Mouse (Mus musculus): ENCODE data around the gene Col20a1. TPM values are rescaled to one million over a fixed set of nuclear protein-coding genes. Genes with fewer than 3 reads are reported as not detected.

Gene Col20a1
- polyA plus RNA-seq, 1 experiment: 2.8 TPM

GRCm38 (mm10) chr2:180962616-180963308 is 23.6 kb upstream of the Col20a1 start:
- Histone ChIP-seq H3K27ac (ENCODE audit: insufficient read depth, low read length) (no peak overlapping the region), H3K4me1 (ENCODE audit: control insufficient read depth, insufficient read depth, low read length) (peaks cover 2% of the 10 kb centered on the region; the same call in 1 of the 2 replicates), H3K4me3 (ENCODE audit: insufficient read depth, low read length) (no peak overlapping the region)
- TF ChIP-seq POLR2A (IDR thresholded peaks at IDR 0.05; ENCODE audit: extremely low read depth, insufficient read depth, low read length) (no peak), CTCF (IDR thresholded peaks at IDR 0.05; ENCODE audit: extremely low read depth, insufficient read depth, low read length) (no peak)

GRCm38 (mm10) chr2:180963956-180964355 is 22.4 kb upstream of the Col20a1 start:
- no peak overlapping the region for H3K27ac ChIP-seq (ENCODE audit: insufficient read depth, low read length)
- no peak for TF ChIP-seq POLR2A (IDR thresholded peaks at IDR 0.05; ENCODE audit: extremely low read depth, insufficient read depth, low read length)
- peak; percentile 82 for TF ChIP-seq CTCF (IDR thresholded peaks at IDR 0.05; ENCODE audit: extremely low read depth, insufficient read depth, low read length)
- no peak overlapping the region for H3K4me3 ChIP-seq (ENCODE audit: insufficient read depth, low read length)
- peaks cover 5% of the 10 kb centered on the region; the same call in 1 of the 2 replicates for H3K4me1 ChIP-seq (ENCODE audit: control insufficient read depth, insufficient read depth, low read length)

GRCm38 (mm10) chr2:180966092-180966882 is 20.0 kb upstream of the Col20a1 start:
- Histone ChIP-seq H3K4me3 (ENCODE audit: insufficient read depth, low read length) (peak overlapping the region; percentile 90), H3K27ac (ENCODE audit: insufficient read depth, low read length) (peak overlapping the region; percentile 98), H3K4me1 (ENCODE audit: control insufficient read depth, insufficient read depth, low read length) (peaks cover 6% of the 10 kb centered on the region; the same call in 1 of the 2 replicates)
- TF ChIP-seq CTCF (IDR thresholded peaks at IDR 0.05; ENCODE audit: extremely low read depth, insufficient read depth, low read length) (peak; percentile 33; the same call in 1 of the 2 replicates), POLR2A (IDR thresholded peaks at IDR 0.05; ENCODE audit: extremely low read depth, insufficient read depth, low read length) (no peak)

- TF ChIP-seq CTCF (IDR thresholded peaks at IDR 0.05; ENCODE audit: extremely low read depth, insufficient read depth, low read length) (no peak), POLR2A (IDR thresholded peaks at IDR 0.05; ENCODE audit: extremely low read depth, insufficient read depth, low read length) (peak; percentile 87)
- peak within 1 kb of the TSS; percentile 98 for H3K27ac ChIP-seq (ENCODE audit: insufficient read depth, low read length)
- H3K4me3 ChIP-seq (ENCODE audit: insufficient read depth, low read length): peak within 1 kb of the TSS; percentile 90
- peaks cover 6% of the 10 kb centered on the region; the same call in 1 of the 2 replicates for H3K4me1 ChIP-seq (ENCODE audit: control insufficient read depth, insufficient read depth, low read length)
These were observed 19.1 kb upstream of the Col20a1 start, which contains the start of gene Arfgap1 for GRCm38 (mm10) chr2:180967010-180967763. Arfgap1 (plus strand) TSS chr2:180967225.

- no peak overlapping the region for H3K27ac ChIP-seq (ENCODE audit: insufficient read depth, low read length)
- no peak for TF ChIP-seq CTCF (IDR thresholded peaks at IDR 0.05; ENCODE audit: extremely low read depth, insufficient read depth, low read length)
- TF ChIP-seq POLR2A (IDR thresholded peaks at IDR 0.05; ENCODE audit: extremely low read depth, insufficient read depth, low read length): no peak
- no peak overlapping the region for H3K4me3 ChIP-seq (ENCODE audit: insufficient read depth, low read length)
- H3K4me1 ChIP-seq (ENCODE audit: control insufficient read depth, insufficient read depth, low read length): no peaks in the 10 kb centered on the region
These were observed 5.2 kb upstream of the Col20a1 start for GRCm38 (mm10) chr2:180981133-180981532.

GRCm38 (mm10) chr2:180985635-180986034 is 700 bp upstream of the Col20a1 start:
- TF ChIP-seq CTCF (IDR thresholded peaks at IDR 0.05; ENCODE audit: extremely low read depth, insufficient read depth, low read length) (no peak), POLR2A (IDR thresholded peaks at IDR 0.05; ENCODE audit: extremely low read depth, insufficient read depth, low read length) (no peak)
- H3K4me1 ChIP-seq (ENCODE audit: control insufficient read depth, insufficient read depth, low read length): peaks cover 3% of the 10 kb centered on the region
- H3K4me3 ChIP-seq (ENCODE audit: insufficient read depth, low read length): no peak overlapping the region
- H3K27ac ChIP-seq (ENCODE audit: insufficient read depth, low read length): no peak overlapping the region

- TF ChIP-seq CTCF (IDR thresholded peaks at IDR 0.05; ENCODE audit: extremely low read depth, insufficient read depth, low read length): no peak
- TF ChIP-seq POLR2A (IDR thresholded peaks at IDR 0.05; ENCODE audit: extremely low read depth, insufficient read depth, low read length): no peak
- Histone ChIP-seq H3K4me1 (ENCODE audit: control insufficient read depth, insufficient read depth, low read length) (peaks cover 3% of the 10 kb centered on the region), H3K27ac (ENCODE audit: insufficient read depth, low read length) (no peak overlapping the region), H3K4me3 (ENCODE audit: insufficient read depth, low read length) (no peak overlapping the region)
These were observed 666 bp downstream of the Col20a1 start for GRCm38 (mm10) chr2:180987001-180987400.

- no peak overlapping the region for H3K4me3 ChIP-seq (ENCODE audit: insufficient read depth, low read length)
- peaks cover 3% of the 10 kb centered on the region for H3K4me1 ChIP-seq (ENCODE audit: control insufficient read depth, insufficient read depth, low read length)
- no peak overlapping the region for H3K27ac ChIP-seq (ENCODE audit: insufficient read depth, low read length)
- no peak for TF ChIP-seq POLR2A (IDR thresholded peaks at IDR 0.05; ENCODE audit: extremely low read depth, insufficient read depth, low read length)
- no peak for TF ChIP-seq CTCF (IDR thresholded peaks at IDR 0.05; ENCODE audit: extremely low read depth, insufficient read depth, low read length)
These were observed 1.2 kb downstream of the Col20a1 start for GRCm38 (mm10) chr2:180987432-180988030.
